Mouse (Mus musculus) liver, adult 2 months (tissue): Measurements from ENCODE around the gene Ift88.

ENCODE experiments used
- CTCF ChIP-seq: fragments of 200-500 bp; IDR thresholded peaks from 2 replicates; pipeline ENCODE4 v1.5.1; 2011; ENCODE audit warnings: low read depth, low read length, control low read depth
- POLR2A ChIP-seq: fragments of 200-500 bp; IDR thresholded peaks from 2 replicates; pipeline ENCODE4 v1.6.1; 2011; ENCODE audit warnings: low read length, control low read depth; ENCODE audit not compliant: insufficient read depth; ENCODE audit errors: extremely low read depth

GRCm38 (mm10) chr14:57546557-57547021 is 122.7 kb downstream of the Ift88 start:
- no peak for TF ChIP-seq CTCF
- TF ChIP-seq POLR2A = no peak
